Mouse (Mus musculus) NIH3T3 (cell line): ENCODE measurements around the gene Rpl35a.
A peak's percentile ranks its signal among the peaks of the same experiment; 100 is the strongest.
"Not testable (repeated sequence)": the region's sequence is repeated elsewhere in the genome, so short reads cannot be mapped to it uniquely, and the experiment has no call there.

ENCODE experiments used
- DNase-seq: peaks from one replicate; pipeline ENCODE4 v3.0.0-alpha.2; 2012; ENCODE audit warnings: low read depth

Gene Rpl35a

GRCm38 (mm10) chr16:33055655-33056054 is 598 bp upstream of the Rpl35a start:
- DNase-seq: no peak

- no peak for DNase-seq
These were observed 533 bp downstream of the Rpl35a start for GRCm38 (mm10) chr16:33056786-33057185.

GRCm38 (mm10) chr16:33058033-33058432 is 1.8 kb downstream of the Rpl35a start:
- no peak for DNase-seq

- not testable (repeated sequence) for DNase-seq
These were observed 2.4 kb downstream of the Rpl35a start for GRCm38 (mm10) chr16:33058656-33059055.

- no peak for DNase-seq
These were observed 3.2 kb downstream of the Rpl35a start for GRCm38 (mm10) chr16:33059471-33059870.

GRCm38 (mm10) chr16:33060926-33061325 is 4.7 kb downstream of the Rpl35a start:
- no peak for DNase-seq

GRCm38 (mm10) chr16:33061400-33061799 is 5.1 kb downstream of the Rpl35a start:
- DNase-seq: no peak

- DNase-seq: peak; percentile 92
These were observed 5.9 kb downstream of the Rpl35a start, which contains the start of gene Lmln for GRCm38 (mm10) chr16:33062024-33062681. TSS of gene Lmln (plus strand) at chr16:33062521.

GRCm38 (mm10) chr16:33062682-33063131 is 6.5 kb downstream of the Rpl35a start:
- DNase-seq: peak; percentile 79

- DNase-seq: peak; percentile 19
These were observed 7.0 kb downstream of the Rpl35a start for GRCm38 (mm10) chr16:33063267-33063666.

GRCm38 (mm10) chr16:33064636-33065035 is 8.4 kb downstream of the Rpl35a start:
- DNase-seq: no peak

- no peak for DNase-seq
These were observed 14.7 kb downstream of the Rpl35a start for GRCm38 (mm10) chr16:33070928-33071327.

GRCm38 (mm10) chr16:33072871-33073557 is 16.8 kb downstream of the Rpl35a start:
- DNase-seq: no peak

- no peak for DNase-seq
These were observed 18.7 kb downstream of the Rpl35a start for GRCm38 (mm10) chr16:33074967-33075366.

GRCm38 (mm10) chr16:33076078-33076477 is 19.8 kb downstream of the Rpl35a start:
- DNase-seq: no peak

- no peak for DNase-seq
These were observed 20.9 kb downstream of the Rpl35a start for GRCm38 (mm10) chr16:33077069-33077627.

GRCm38 (mm10) chr16:33080063-33080462 is 23.8 kb downstream of the Rpl35a start:
- no peak for DNase-seq

- no peak for DNase-seq
These were observed 26.7 kb downstream of the Rpl35a start for GRCm38 (mm10) chr16:33082951-33083350.

GRCm38 (mm10) chr16:33083996-33084395 is 27.7 kb downstream of the Rpl35a start:
- no peak for DNase-seq

GRCm38 (mm10) chr16:33085666-33086065 is 29.4 kb downstream of the Rpl35a start:
- peak; percentile 14 for DNase-seq
